Mouse (Mus musculus): Measurements from ENCODE around the gene Blmh.
"Not testable (repeated sequence)": the region's sequence is repeated elsewhere in the genome, so short reads cannot be mapped to it uniquely, and the experiment has no call there.

The Blmh gene

GRCm38 (mm10) chr11:76917230-76917548 lies 7.4 kb upstream of the Blmh start:
- DNase-seq, result no peak

GRCm38 (mm10) chr11:76920607-76921006 lies 4.0 kb upstream of the Blmh start:
- DNase-seq, result no peak

DNA sequence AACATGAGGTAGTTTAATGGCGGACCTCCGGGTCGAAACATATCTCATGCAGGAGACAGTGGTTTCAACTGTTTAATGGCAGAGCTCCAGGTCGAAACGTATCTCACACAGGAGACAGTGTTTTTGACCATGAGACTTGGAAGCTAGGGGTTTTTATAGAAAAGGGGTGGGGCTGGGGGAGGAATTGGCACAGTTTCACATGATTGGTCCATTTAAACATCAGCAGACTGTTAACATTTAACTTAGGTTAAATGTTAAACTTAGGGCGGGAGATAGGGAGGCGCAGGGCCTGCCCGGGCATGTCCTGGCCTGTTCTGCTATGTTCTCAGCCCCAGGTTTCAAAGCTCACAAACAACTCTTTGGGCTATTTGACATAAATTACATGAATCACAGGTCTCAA lies 4.0 kb downstream of the Blmh start:
- DNase-seq, result not testable (repeated sequence)

DNA sequence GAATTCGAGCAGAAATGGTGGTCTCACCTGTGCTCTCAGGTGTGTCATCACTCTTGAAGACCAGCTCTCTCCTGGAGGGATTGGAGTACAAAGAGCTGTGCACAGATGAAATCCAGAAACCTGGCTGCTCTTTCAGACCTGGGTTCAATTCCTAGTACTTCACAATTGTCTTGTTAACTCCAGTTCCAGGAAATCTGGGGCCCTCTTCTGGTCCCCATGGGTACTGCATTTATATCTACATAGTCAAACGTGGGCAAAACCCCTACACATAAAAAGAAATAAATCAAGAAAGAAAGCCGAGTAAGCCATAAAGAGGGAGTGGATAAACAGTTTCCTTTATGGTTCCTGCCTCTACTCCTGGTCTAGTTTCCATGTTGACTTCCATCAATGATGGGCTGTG lies 8.6 kb downstream of the Blmh start:
- no peak for DNase-seq

GRCm38 (mm10) chr11:76936578-76936977 lies 12.0 kb downstream of the Blmh start:
- no peak for DNase-seq

DNA sequence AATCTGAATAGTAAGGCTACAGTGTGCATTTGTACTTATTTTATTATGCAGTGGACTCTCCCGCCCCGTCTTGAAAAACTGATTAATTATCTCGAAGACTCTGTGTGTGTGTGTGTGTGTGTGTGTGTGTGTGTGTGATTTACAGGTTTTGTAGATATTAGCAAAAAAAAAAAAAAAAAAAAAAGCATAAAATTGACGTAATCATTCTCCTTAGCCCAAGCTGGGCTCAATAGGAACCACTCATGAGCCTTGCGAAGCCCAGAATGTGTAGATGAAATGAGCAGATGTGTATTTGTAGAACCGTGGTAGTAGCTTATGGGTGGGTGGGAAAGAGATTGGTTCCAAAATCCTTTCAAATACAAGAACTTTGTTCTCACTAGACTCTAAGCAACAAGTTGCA lies 20.2 kb downstream of the Blmh start:
- DNase-seq, result no peak

DNA sequence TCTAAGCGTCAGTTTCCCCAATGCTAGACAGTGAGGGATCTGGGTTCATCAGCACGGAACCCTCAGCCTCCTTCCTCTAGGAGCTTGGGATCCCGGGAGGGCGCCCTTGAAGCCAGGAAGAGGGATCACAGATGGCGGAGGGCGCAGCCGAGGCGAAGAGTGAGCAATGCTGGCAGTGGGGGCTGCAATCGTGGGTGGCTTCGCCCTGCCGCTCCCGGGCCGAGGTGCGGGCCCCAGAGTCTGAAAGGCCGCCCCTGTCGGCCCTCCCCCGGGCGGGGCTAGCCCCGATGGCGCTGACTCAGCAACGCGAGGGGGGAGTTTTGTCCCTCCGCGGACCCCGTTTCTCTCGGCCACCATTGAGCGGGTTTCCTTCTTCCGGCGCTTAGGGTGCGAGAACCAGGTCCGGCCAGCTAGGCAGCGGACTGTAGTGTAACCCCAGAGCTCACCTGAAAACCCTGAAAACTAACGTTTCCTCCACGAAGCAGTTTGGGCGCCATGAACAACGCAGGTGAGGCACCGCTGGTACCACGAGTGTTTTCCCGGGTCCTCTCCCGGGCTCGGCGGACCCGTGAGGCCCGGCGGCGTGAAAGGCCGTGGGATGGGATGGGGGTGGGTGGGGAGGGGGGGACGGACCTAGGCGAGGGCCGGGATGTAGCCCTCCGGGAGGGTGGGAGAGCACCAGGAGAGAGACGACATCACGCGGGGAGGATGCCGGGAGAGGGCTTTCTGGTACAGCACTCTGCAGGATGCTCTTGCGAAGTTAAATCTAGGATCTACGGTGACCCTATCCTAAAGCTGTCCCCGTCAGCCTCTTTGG lies 21.0 kb downstream of the Blmh start:
- DNase-seq, result peak; percentile 90

- no peak for DNase-seq
Observed at GRCm38 (mm10) chr11:76946203-76946585, 21.6 kb downstream of the Blmh start.

DNA sequence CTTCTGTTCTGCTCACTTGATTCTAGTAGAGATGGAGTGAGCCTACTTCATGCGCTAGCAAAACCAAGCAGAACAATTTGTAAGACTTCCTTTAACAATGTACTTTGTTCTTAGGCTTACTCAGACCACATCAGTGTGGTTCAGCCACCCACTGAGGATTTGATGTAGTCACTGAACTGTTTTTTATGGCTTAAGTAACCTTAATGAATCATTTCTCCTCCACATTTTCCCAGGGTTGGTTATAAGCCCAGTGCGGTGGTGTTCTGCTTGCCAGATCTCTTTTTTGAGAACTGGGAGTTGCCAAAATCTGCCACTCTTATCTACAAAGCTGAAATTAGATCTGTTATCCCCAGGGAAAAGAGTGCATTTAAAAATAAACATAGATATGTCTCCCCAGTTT lies 28.9 kb downstream of the Blmh start:
- no peak for DNase-seq

- DNase-seq, result no peak
Observed at GRCm38 (mm10) chr11:76965703-76966102, 41.1 kb downstream of the Blmh start.

DNA sequence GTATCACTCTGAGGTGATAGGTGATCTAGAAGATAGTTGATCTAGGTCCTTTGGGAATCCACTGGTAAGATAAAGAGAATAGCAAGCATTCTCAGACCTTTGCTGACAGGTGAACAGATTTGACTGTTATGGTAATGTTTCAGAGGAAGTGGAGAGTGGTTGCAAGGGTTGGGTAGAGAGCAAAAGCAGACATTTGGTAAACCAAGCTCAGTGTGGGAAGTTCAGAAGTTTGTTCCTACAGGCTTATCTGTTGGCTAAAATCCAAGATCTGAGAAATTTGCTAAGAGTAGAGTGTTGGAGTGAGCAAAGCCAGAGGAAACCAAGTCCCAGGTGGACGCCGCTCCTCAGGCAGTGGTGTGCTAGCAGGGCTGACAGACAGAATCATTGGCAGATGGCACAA lies 45.7 kb downstream of the Blmh start:
- no peak for DNase-seq

DNA sequence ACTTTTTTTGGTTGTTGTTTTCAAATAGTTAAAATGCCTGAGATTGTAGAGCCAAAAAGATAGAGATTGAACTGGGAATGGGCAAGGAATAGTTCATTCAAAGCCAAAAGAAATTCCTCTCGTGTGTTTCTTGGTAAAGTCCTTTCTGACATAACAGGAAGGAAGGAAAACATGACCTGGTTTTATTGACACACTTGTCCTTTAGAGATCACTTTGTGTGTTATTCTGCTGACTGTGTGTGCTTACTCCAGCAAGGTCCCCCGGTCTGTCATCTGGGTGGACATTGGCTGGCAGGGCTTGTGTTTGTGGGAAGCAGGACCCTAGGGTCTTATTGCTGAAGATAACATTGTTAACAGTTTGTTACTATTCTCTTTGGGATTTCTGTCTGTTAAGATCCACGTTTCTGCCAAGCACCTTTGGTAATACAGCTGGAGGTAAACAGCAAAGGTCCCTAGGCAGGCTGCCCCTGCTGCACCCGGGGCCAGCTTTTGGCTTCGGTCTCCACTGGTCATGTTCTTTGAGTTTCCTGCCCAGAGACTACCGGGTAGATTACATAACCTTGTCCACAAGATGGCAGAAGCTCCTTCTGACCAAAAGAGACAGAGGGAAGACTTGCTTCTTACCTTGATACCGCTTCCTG lies 50.2 kb downstream of the Blmh start:
- no peak for DNase-seq

DNA sequence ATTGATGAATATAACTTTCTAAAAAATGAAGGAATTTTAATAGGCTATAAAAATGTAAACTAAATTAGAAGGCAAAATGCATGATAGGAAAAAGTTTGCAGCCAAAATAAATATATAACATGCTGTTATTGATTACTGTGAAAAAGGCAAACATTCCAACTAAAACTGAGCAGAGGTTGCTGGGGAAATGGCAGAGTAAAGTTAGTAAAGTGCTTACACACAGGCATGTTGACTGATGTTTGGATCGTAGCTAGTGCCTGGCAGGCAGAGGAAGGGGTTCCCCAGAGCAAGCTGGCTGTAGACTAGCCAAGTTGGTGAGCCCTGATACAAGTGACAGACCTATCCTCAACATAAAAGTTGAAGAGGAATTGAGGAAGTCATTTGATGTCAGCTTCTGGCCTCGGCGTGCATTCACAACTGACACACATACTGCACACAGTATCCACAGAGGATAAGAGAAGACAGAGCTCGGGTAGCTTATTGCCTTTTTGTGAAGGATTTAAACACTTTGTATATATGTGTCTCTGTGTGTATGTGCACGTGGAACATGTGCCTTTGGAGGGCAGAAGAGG lies 57.0 kb downstream of the Blmh start:
- DNase-seq, result no peak

GRCm38 (mm10) chr11:76982415-76982814 lies 57.8 kb downstream of the Blmh start:
- no peak for DNase-seq

DNA sequence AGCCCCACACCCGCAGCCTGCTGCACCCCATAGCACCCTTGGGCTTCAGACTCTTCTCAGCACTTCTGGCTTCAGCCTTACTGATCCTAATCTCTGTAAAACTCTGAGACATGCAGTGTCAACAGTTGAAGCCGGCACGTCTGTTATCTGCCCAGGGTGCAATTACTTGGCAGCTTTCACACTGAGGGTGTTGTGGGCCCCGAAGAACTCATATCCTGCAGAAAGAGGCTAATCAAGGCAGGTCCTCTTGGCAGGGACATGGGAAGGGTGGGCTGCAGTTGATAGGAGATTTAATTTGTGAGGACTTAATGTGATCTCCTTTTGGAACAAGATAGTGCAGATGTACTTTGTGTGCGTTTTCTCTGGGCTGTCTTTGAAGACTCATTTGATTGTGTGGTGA lies 59.0 kb downstream of the Blmh start:
- DNase-seq, result no peak

DNA sequence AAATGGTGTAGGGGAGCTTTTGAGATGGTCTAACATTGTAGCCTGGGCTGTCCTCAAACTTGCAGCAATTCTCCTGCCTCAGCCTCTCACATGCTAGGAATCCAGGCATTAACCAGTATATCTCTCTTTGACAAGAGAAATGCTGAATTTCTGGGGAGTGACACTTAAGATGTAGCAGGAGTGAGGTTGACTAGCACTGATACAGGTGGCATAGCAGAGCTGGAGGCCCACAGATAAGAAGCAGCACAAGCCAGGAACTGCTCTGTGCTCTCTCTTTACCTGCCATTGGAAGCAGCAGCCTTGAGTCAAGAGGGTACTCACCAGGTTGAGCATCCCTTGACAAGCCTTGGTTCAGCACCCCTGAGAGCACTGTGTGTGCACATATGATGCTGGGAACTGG lies 59.6 kb downstream of the Blmh start:
- DNase-seq, result no peak

DNA sequence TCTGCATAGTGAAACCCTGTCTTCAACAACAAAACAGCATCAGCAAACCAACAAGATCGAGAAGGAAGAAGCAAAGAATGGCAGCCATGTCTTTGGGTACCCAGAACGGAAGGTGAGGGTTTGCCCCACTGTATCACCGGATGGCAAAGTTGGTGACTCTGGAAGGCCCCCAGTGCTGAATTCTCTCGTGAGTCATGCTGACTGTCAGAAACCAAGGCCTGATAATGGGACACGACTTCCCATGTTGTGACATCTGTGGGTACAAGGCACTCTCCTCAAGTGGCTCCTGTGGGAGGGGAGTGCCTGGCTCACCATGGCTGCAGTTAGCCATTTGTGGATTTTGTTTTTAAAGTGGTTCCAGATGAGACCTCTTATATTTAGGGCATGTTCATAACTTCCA lies 66.2 kb downstream of the Blmh start:
- DNase-seq, result no peak

DNA sequence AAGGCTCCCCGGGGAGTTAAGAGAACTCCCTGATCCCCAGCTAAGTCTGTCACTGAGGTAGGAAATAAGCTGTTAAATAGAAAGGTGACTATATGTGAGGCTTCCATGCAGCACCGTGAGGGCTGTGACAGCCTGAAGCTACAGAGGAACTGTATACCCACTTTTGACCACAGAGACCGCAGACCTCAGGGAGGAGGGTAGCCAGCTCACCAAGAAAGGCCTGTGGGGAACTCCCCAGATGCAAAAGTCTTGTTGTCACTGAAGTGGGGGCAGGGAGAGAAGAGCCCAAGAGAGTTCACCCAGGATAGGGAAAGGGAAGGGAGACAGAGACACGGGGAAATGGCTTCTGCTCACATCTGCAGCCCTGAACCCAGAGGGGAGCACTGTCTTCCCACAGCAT lies 68.3 kb downstream of the Blmh start:
- no peak for DNase-seq

DNA sequence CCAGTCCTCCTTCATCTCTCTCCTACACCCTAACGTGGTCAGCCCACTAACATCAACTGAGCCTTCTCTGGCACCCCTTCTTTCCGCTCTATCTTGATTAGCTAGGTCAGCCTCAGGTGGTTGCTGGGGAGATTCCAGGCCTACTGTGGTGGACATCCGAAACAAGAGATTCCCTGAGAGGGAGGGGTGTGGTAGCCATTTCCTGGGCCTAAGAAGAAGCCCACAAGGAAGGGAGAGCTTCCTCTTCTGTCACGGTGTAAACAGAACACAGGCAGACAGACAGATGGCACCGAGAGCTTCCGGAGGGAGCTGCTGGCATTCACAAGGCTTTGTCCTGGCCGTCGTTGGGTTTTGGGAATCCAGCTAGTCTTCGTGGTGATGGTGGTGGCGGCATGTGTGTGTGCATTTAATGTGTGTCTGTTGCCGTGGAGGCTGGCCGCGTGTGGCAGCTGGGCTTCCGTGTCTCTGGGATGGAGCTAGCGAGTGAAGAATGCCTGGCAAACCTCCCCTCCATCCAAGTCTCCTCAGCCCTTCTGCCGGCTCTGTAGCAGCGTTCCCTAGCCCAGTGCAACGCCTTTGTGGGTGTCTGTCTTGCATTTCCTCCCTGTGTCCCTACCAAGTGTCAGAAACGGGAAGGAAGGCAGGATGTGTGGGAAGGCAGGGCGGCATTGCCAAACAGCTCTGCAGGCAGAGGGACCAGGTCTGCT lies 71.5 kb downstream of the Blmh start:
- no peak for DNase-seq

GRCm38 (mm10) chr11:76997305-76997704 lies 72.7 kb downstream of the Blmh start:
- peak; percentile 59 for DNase-seq

DNA sequence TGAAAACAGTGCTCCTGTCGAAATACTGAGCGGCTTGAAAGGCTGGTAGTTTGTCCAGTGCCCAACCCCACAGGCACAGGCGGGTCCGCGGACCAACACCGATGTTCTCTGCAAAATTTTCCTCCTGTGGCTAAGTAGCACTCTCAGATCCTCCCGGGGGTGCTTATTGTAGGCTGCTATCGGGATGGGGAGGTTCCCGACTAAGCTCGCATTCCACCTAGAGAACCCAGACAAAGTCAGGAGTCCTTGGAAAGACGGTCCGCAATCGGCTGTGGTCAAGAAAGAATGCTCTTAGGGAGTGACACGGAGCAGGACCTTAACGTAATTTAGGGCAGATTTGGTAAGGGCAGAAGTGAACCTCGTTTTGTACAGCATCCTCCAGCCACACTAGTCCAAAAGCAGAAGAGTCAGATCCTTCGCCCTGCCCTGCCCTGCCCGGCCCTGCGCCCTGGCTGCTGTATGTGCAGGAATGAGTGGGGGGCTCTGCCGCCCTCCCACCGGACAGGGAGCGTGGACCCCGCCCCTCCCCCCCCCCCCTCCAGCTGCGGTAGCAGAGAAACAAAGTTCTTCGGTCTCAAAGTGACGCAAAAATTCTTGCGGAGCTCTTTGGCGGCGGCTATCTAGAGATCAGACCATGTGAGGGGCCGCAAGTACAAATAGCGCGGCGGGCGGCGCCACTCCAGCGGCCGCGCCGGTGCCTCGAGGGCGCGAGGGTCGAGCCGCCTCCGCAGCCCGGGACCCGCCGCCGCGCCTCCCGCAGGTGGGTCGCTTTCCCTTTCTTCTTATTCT lies 73.5 kb downstream of the Blmh start, which contains the start of gene Slc6a4:
Gene Slc6a4, plus strand, starts transcription at position 688 of the 789 bp plus-strand sequence.
- no peak for DNase-seq

- DNase-seq, result no peak
Observed at GRCm38 (mm10) chr11:76998705-76999226, 74.2 kb downstream of the Blmh start.

- DNase-seq, result no peak
Observed at GRCm38 (mm10) chr11:77000741-77001140, 76.1 kb downstream of the Blmh start.

All from right cerebral cortex, postnatal 14 days (tissue).